Comparison of ENCODE assay signal across 15 mouse cellular contexts in the genomic region with DNA sequence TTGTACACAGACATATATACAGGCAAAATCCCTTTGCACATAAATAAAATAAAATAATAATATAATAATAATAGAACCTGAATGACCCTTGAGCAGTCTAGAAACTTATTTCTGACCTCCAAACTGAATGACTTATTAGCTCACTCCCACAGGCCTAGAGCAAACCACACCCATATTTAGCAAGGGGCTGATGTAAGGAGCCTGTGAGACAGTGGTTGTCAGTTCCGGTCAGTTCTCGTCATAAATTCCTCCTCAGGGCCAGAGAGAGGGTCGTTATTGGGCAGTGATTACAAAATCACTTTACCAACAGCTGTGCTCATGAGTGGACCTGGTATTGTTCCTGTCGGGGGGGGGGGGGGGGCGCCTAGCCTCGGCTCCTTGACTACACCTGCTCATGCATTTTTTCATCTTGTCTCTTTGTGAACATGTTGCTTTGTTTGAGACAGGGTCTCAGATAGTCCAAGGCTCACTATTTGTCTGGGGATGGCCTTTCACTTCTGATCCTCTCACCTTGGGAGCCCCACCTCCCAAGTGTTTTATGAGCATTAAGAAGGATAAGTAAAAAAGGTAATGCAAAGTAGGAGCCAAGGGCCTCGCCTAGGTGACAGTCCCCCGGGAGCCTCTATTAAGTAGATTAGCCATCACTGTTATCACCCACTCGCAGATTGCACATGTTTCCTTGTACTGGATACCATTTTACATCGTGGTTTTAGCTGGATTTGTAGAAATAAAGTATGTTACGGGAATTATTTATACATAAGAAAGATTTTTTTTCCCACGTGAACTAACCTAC. TPM values are rescaled to one million over a fixed set of nuclear protein-coding genes. Genes with fewer than 3 reads are reported as not detected.
DNase-seq lines count a peak whose midpoint lies in the region; ATAC-seq and TF ChIP-seq lines count a peak whose summit lies in the region.
"Had no signal": no experiment of that assay in that cellular context is flagged by ENCODE, and none has a peak within 500 bp of the region (broad histone marks: within the 10 kb centered on the region; RNA-seq: fewer than 3 reads in every experiment).

No protein-coding gene starts in this region.

- peak; percentile 32; the same call in 1 of the 2 replicates for ATAC-seq in liver, embryonic 11.5 days (replicated peaks; ENCODE audit: low FRiP score)
- ATAC-seq in liver, embryonic 12.5 days, result peak; percentile 60

- no peak overlapping the region for H3K4me3 ChIP-seq in liver, embryonic 11.5 days (ENCODE audit: low read depth, low read length)
- peak overlapping the region; percentile 2; the same call in 1 of the 2 replicates for H3K4me3 ChIP-seq in liver, embryonic 12.5 days
- H3K4me3 ChIP-seq in myocyte, result no peak overlapping the region
- H3K4me3 ChIP-seq: layer of hippocampus, adult 2 months; lung, embryonic 15.5 days; neural tube, embryonic 13.5 days had no signal

- peak overlapping the region; percentile 30; the same call in 1 of the 2 replicates for H3K27ac ChIP-seq in liver, embryonic 11.5 days (ENCODE audit: low read depth, low read length)
- H3K27ac ChIP-seq in liver, embryonic 12.5 days, result peak overlapping the region; percentile 73
- H3K27ac ChIP-seq: layer of hippocampus, adult 2 months; lung, embryonic 15.5 days; neural tube, embryonic 13.5 days had no signal

- TF ChIP-seq POLR2A in myocyte (IDR thresholded peaks at IDR 0.05; ENCODE audit: insufficient read length, low read depth), result no peak

- no peaks in the 10 kb centered on the region for H3K79me2 ChIP-seq in myocyte (ENCODE audit: control insufficient read depth, insufficient read depth)

- 45% methylated on average over 12 of the region's 12 CpGs for WGBS in liver, embryonic 11.5 days
- 23% methylated on average over 12 of the region's 12 CpGs for WGBS in liver, embryonic 12.5 days (ENCODE audit: insufficient replicate concordance)

- peaks cover 38% of the 10 kb centered on the region for H3K4me1 ChIP-seq in liver, embryonic 11.5 days (replicated peaks; ENCODE audit: control insufficient read depth, insufficient read depth, low read length)
- H3K4me1 ChIP-seq in liver, embryonic 12.5 days, result peaks cover 80% of the 10 kb centered on the region

- H3K9me3 ChIP-seq in liver, embryonic 11.5 days (ENCODE audit: control insufficient read depth, low read length), result no peaks in the 10 kb centered on the region
- H3K9me3 ChIP-seq in liver, embryonic 12.5 days (replicated peaks), result no peaks in the 10 kb centered on the region
- H3K9me3 ChIP-seq: lung, embryonic 15.5 days; neural tube, embryonic 13.5 days had no signal

- H3K36me3 ChIP-seq in liver, embryonic 11.5 days (ENCODE audit: control insufficient read depth, insufficient read depth, low read length), result no peaks in the 10 kb centered on the region
- H3K36me3 ChIP-seq in liver, embryonic 12.5 days, result no peaks in the 10 kb centered on the region
- no peaks in the 10 kb centered on the region for H3K36me3 ChIP-seq in myocyte (ENCODE audit: control insufficient read depth, insufficient read depth)
- H3K36me3 ChIP-seq: lung, embryonic 15.5 days; neural tube, embryonic 13.5 days had no signal

- H3K27me3 ChIP-seq in liver, embryonic 11.5 days (replicated peaks; ENCODE audit: control insufficient read depth, insufficient read depth, low read length), result no peaks in the 10 kb centered on the region
- 0 out of 2 replicates have a peak, but pooled peaks cover 3% of the 10 kb centered on the region for H3K27me3 ChIP-seq in liver, embryonic 12.5 days (replicated peaks)
- H3K27me3 ChIP-seq in myocyte (ENCODE audit: control insufficient read depth, insufficient read depth, insufficient read length), result no peaks in the 10 kb centered on the region

- 0 out of 2 replicates have a peak overlapping the region, but pooled peaks have one; percentile 27 for H3K9ac ChIP-seq in liver, embryonic 11.5 days (ENCODE audit: low read depth, low read length)
- H3K9ac ChIP-seq in liver, embryonic 12.5 days, result peak overlapping the region; percentile 61
- H3K9ac ChIP-seq: lung, embryonic 15.5 days; neural tube, embryonic 13.5 days had no signal

- DNase-seq in liver, embryonic 11.5 days (ENCODE audit: low spot score), result no peak
- no peak for DNase-seq in liver
- peak; percentile 37 for DNase-seq in MN1 (ENCODE audit: low spot score)
- no peak for DNase-seq in frontal cortex, postnatal 25 days (ENCODE audit: low spot score in 2 of 2)
- DNase-seq in right cerebral cortex, adult 2 months (ENCODE audit: low spot score in 2 of 2), result no peak
- DNase-seq in kidney, adult 8-10 months, result no peak
- DNase-seq: adrenal gland, postnatal 25 days; cerebellum, adult 11-12 months; midbrain, embryonic 14.5 days had no signal

- peak overlapping the region; percentile 54 for H3K4me2 ChIP-seq in liver, embryonic 11.5 days
- H3K4me2 ChIP-seq in liver, embryonic 12.5 days, result peak overlapping the region; percentile 64
- peak overlapping the region; percentile 50 for H3K4me2 ChIP-seq in myocyte (ENCODE audit: low read depth)
- H3K4me2 ChIP-seq: lung, embryonic 15.5 days; neural tube, embryonic 13.5 days had no signal

- H3ac ChIP-seq in myocyte (ENCODE audit: control insufficient read depth, insufficient read length), result no peak overlapping the region

TF ChIP-seq in myocyte, 11 proteins besides CTCF, POLR2A, EP300 and RAD21:
- no peak for TF ChIP-seq E2F4 (IDR thresholded peaks at IDR 0.05; ENCODE audit: insufficient read depth)
- peak; percentile 66 for TF ChIP-seq SRF (IDR thresholded peaks at IDR 0.05; ENCODE audit: control insufficient read depth, insufficient read length, low read depth)
- 0 out of 2 replicates have a peak, but pooled peaks have one; percentile 16 for TF ChIP-seq CEBPB (IDR thresholded peaks at IDR 0.05; ENCODE audit: insufficient read depth, poor library complexity, severe bottlenecking)
- TF ChIP-seq MYOD1 (IDR thresholded peaks at IDR 0.05; ENCODE audit: control insufficient read depth in 1 of 3, insufficient read length in 2 of 3, low read depth in 2 of 3), result no peak
TF ChIP-seq in myocyte: peak in this region for 2.

RNA-seq across cellular contexts. Expression of a gene that starts 17.4 kb away (rescaled TPM):
- polyA plus RNA-seq in liver, embryonic 11.5 days (2014; fragmentation: Nextera tagmentation; extraction: Ambion mirVana), result 77.4 and 87.8 TPM in 2 replicates
- polyA plus RNA-seq in liver, embryonic 12.5 days (2016; fragmentation: Nextera tagmentation; extraction: Ambion mirVana), result 59.8 and 59.9 TPM in 2 replicates
- 25.6 TPM for polyA plus RNA-seq in myocyte (2012; fragmentation: generic; extraction: Trizol)

RNA-seq across cellular contexts. Expression of a gene that starts 23.2 kb away (rescaled TPM):
- 59.2 and 66.1 TPM in 2 replicates for polyA plus RNA-seq in liver, embryonic 11.5 days (2014; fragmentation: Nextera tagmentation; extraction: Ambion mirVana)
- polyA plus RNA-seq in liver, embryonic 12.5 days (2016; fragmentation: Nextera tagmentation; extraction: Ambion mirVana), result 54.4 and 57.7 TPM in 2 replicates
- polyA plus RNA-seq in myocyte (2012; fragmentation: generic; extraction: Trizol), result 1.1 TPM

RNA-seq across cellular contexts. Expression of a gene that starts 54.5 kb away (rescaled TPM):
- polyA plus RNA-seq in liver, embryonic 11.5 days (2014; fragmentation: Nextera tagmentation; extraction: Ambion mirVana), result 40.4 and 41.5 TPM in 2 replicates
- polyA plus RNA-seq in liver, embryonic 12.5 days (2016; fragmentation: Nextera tagmentation; extraction: Ambion mirVana), result 25.4 and 30.7 TPM in 2 replicates
- polyA plus RNA-seq in myocyte (2012; fragmentation: generic; extraction: Trizol), result 30.6 TPM

RNA-seq across cellular contexts. Expression of a gene that starts 54.7 kb away (rescaled TPM):
- polyA plus RNA-seq in liver, embryonic 11.5 days (2014; fragmentation: Nextera tagmentation; extraction: Ambion mirVana), result 0.27 and 0.63 TPM in 2 replicates
- 0.14 and 0.51 TPM in 2 replicates for polyA plus RNA-seq in liver, embryonic 12.5 days (2016; fragmentation: Nextera tagmentation; extraction: Ambion mirVana)
- polyA plus RNA-seq in myocyte (2012; fragmentation: generic; extraction: Trizol), result 0.20 TPM
- polyA plus RNA-seq: inflammation-experienced regulatory T-cells, adult 6 months had no signal

Comparison
In these comparisons a context has a peak if more than half of its experiments do, and no peak if none do; other contexts are left out.
1. RNA of a gene that starts 23.2 kb away (polyA plus RNA-seq): 59.2 to 66.1 TPM in liver, embryonic 11.5 days and 54.4 to 57.7 TPM in liver, embryonic 12.5 days; 1.1 TPM in myocyte (single experiment); every median in the first group is over 10 times any median in the second.
2. Peak in every context shown above with its lines, with median percentiles within 50 percentile points of each other: H3K4me2 ChIP-seq.